9 mouse cellular contexts compared by ENCODE assay signal in the genomic region with DNA sequence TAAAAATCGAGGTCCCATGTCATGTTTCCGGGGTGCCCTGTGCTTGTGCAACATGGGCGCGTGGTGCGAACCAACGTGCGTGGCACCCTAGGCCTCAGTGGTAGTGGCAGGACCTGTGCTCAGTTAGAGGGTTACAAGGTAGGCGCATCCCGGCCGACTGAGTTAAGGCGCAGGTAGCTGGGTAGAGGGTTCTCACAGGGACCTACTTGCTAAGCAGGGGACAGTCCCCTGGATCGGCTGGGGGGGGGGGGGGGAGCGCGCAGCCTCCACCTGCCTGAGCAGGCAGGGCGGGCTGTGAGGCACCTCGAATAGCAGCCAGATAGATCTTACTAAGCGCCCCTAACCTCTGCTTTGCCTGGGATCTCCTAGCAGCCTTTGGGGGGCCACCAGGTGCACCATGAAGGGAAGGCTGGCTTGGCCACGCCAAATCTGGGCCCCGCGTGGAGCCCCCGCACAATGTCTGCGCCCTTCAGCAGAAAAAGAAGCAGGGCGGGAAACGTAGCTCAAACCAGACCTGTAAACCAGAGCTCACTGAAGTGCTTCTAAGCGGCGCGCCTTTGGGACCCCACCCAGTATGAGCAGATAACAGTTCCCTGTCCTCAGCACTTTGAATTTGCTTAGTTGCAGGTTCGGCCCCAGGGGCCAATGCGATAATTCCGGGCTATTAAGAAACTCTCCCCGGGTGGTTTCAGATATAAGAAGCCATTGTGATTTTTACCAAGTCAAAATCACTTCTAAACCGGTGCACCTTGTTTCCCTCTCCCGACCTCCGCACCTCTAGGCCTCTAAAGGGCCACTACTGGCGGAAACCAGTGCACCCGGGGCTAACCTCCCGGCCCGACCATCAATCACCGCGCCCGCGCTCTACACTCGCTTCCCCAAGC. TPM values are rescaled to one million over a fixed set of nuclear protein-coding genes. Genes with fewer than 3 reads are reported as not detected.
A peak's percentile ranks its signal among the peaks of the same experiment; 100 is the strongest.
DNase-seq lines count a peak whose midpoint lies in the region; ATAC-seq and TF ChIP-seq lines count a peak whose summit lies in the region.
"Had no signal": no experiment of that assay in that cellular context is flagged by ENCODE, and none has a peak within 500 bp of the region (broad histone marks: within the 10 kb centered on the region; RNA-seq: fewer than 3 reads in every experiment).

No protein-coding gene starts in this region.

- WGBS in kidney, postnatal 0 days = 2% methylated on average over 39 of the region's 43 CpGs
- WGBS in embryonic facial prominence, embryonic 12.5 days = under 1% methylated on average over 41 of the region's 43 CpGs
- under 1% methylated on average over 41 of the region's 43 CpGs for WGBS in intestine, embryonic 16.5 days
- under 1% methylated on average over 43 of the region's 43 CpGs for WGBS in neural tube, embryonic 13.5 days

- peak overlapping the region; percentile 51 for H3K4me3 ChIP-seq in kidney, postnatal 0 days (replicated peaks; ENCODE audit: low read depth, low read length)
- peak overlapping the region; percentile 62 for H3K4me3 ChIP-seq in embryonic facial prominence, embryonic 12.5 days
- H3K4me3 ChIP-seq in intestine, embryonic 16.5 days (ENCODE audit: low read length) = peak overlapping the region; percentile 52
- peak overlapping the region; percentile 36 for H3K4me3 ChIP-seq in neural tube, embryonic 13.5 days

- ATAC-seq in kidney, postnatal 0 days (replicated peaks; ENCODE audit: low FRiP score, low read depth) = no peak
- ATAC-seq in embryonic facial prominence, embryonic 12.5 days (ENCODE audit: insufficient number of reproducible peaks, insufficient read depth, low FRiP score, low TSS enrichment) = peak; percentile 28; the same call in 1 of the 2 replicates
- peak; percentile 63 for ATAC-seq in intestine, embryonic 16.5 days
- ATAC-seq in neural tube, embryonic 13.5 days (ENCODE audit: low read depth) = peak; percentile 37; the same call in 1 of the 2 replicates
- ATAC-seq in erythroid progenitor cell, adult 5-6 weeks (replicated peaks; ENCODE audit: low FRiP score, poor library complexity, severe bottlenecking) = no peak

- peaks cover 59% of the 10 kb centered on the region for H3K27me3 ChIP-seq in kidney, postnatal 0 days (ENCODE audit: insufficient read depth, low read length)
- H3K27me3 ChIP-seq in embryonic facial prominence, embryonic 12.5 days = peaks cover 83% of the 10 kb centered on the region
- H3K27me3 ChIP-seq in intestine, embryonic 16.5 days (replicated peaks; ENCODE audit: control insufficient read depth, insufficient read depth, low read length) = peaks cover 62% of the 10 kb centered on the region
- peaks cover 100% of the 10 kb centered on the region for H3K27me3 ChIP-seq in neural tube, embryonic 13.5 days

- TF ChIP-seq CTCF in kidney, postnatal 0 days (IDR thresholded peaks at IDR 0.05; ENCODE audit: low read depth) = no peak

- peaks cover 17% of the 10 kb centered on the region; the same call in 1 of the 2 replicates for H3K4me1 ChIP-seq in kidney, postnatal 0 days (replicated peaks; ENCODE audit: insufficient read depth, low read length)
- H3K4me1 ChIP-seq in embryonic facial prominence, embryonic 12.5 days = peaks cover 13% of the 10 kb centered on the region; the same call in 1 of the 2 replicates
- peaks cover 17% of the 10 kb centered on the region for H3K4me1 ChIP-seq in intestine, embryonic 16.5 days (ENCODE audit: control insufficient read depth, insufficient read depth, low read length)
- peaks cover 33% of the 10 kb centered on the region for H3K4me1 ChIP-seq in neural tube, embryonic 13.5 days (replicated peaks)

- peak overlapping the region; percentile 65 for H3K9ac ChIP-seq in kidney, postnatal 0 days (ENCODE audit: low read depth, low read length)
- peak overlapping the region; percentile 91 for H3K9ac ChIP-seq in embryonic facial prominence, embryonic 12.5 days
- peak overlapping the region; percentile 73 for H3K9ac ChIP-seq in intestine, embryonic 16.5 days (ENCODE audit: low read depth, low read length)
- H3K9ac ChIP-seq in neural tube, embryonic 13.5 days = peak overlapping the region; percentile 64

- H3K9me3 ChIP-seq in kidney, postnatal 0 days (replicated peaks; ENCODE audit: low read length) = no peaks in the 10 kb centered on the region
- no peaks in the 10 kb centered on the region for H3K9me3 ChIP-seq in embryonic facial prominence, embryonic 12.5 days
- H3K9me3 ChIP-seq in intestine, embryonic 16.5 days (ENCODE audit: control insufficient read depth, low read length) = no peaks in the 10 kb centered on the region
- no peaks in the 10 kb centered on the region for H3K9me3 ChIP-seq in neural tube, embryonic 13.5 days

- no peak for DNase-seq in kidney, postnatal 0 days (ENCODE audit: low spot score)
- DNase-seq in kidney, postnatal 14 days = no peak
- no peak for DNase-seq in Muller cell, postnatal 12 days (ENCODE audit: inconsistent ontology term)
- DNase-seq in frontal cortex, postnatal 14 days (ENCODE audit: low spot score in 2 of 2) = no peak

- H3K27ac ChIP-seq in kidney, postnatal 0 days = peak overlapping the region; percentile 77
- H3K27ac ChIP-seq in embryonic facial prominence, embryonic 12.5 days = peak overlapping the region; percentile 95
- peak overlapping the region; percentile 94 for H3K27ac ChIP-seq in intestine, embryonic 16.5 days (ENCODE audit: low read length)
- H3K27ac ChIP-seq in neural tube, embryonic 13.5 days (replicated peaks) = peak overlapping the region; percentile 59

- H3K4me2 ChIP-seq in kidney, postnatal 0 days (ENCODE audit: low read length) = peak overlapping the region; percentile 69
- peak overlapping the region; percentile 56 for H3K4me2 ChIP-seq in embryonic facial prominence, embryonic 12.5 days (replicated peaks)
- peak overlapping the region; percentile 76 for H3K4me2 ChIP-seq in intestine, embryonic 16.5 days (ENCODE audit: low read depth, low read length)
- peak overlapping the region; percentile 52 for H3K4me2 ChIP-seq in neural tube, embryonic 13.5 days

- no peaks in the 10 kb centered on the region for H3K36me3 ChIP-seq in kidney, postnatal 0 days (ENCODE audit: insufficient read depth, low read length)
- H3K36me3 ChIP-seq in embryonic facial prominence, embryonic 12.5 days = peaks cover 3% of the 10 kb centered on the region; the same call in 1 of the 2 replicates
- H3K36me3 ChIP-seq in intestine, embryonic 16.5 days (ENCODE audit: control insufficient read depth, insufficient read depth, low read length) = no peaks in the 10 kb centered on the region
- no peaks in the 10 kb centered on the region for H3K36me3 ChIP-seq in neural tube, embryonic 13.5 days

RNA-seq across cellular contexts. Expression of gene Igf2, which starts 6.6 kb away (rescaled TPM):
- polyA plus RNA-seq in kidney, postnatal 0 days (2015; fragmentation: Nextera tagmentation; extraction: Ambion mirVana) = 297 and 337 TPM in 2 replicates
- polyA plus RNA-seq in embryonic facial prominence, embryonic 12.5 days (2016; fragmentation: Nextera tagmentation; extraction: Ambion mirVana) = 701 and 722 TPM in 2 replicates
- polyA plus RNA-seq in intestine, embryonic 16.5 days (2015; fragmentation: Nextera tagmentation; extraction: Ambion mirVana) = 757 and 778 TPM in 2 replicates
- polyA plus RNA-seq in neural tube, embryonic 13.5 days (2015; fragmentation: Nextera tagmentation; extraction: Ambion mirVana) = 203 and 254 TPM in 2 replicates
- not detected in 2 replicates for total RNA-seq in erythroid progenitor cell, adult 5-6 weeks (2015; ENCODE audit: low replicate concordance)
- total RNA-seq in erythroid progenitor cell, adult 5-6 weeks (2017; ENCODE audit: low replicate concordance) = not detected in 2 replicates
- total RNA-seq: megakaryocyte, adult 5-6 weeks had no signal

RNA-seq across cellular contexts. Expression of gene Gm49394, which starts 9.7 kb away (rescaled TPM):
- polyA plus RNA-seq in kidney, postnatal 0 days (2015; fragmentation: Nextera tagmentation; extraction: Ambion mirVana) = not detected in 2 replicates
- 0.04 TPM in 1 of 2 replicates, not detected in the other for polyA plus RNA-seq in embryonic facial prominence, embryonic 12.5 days (2016; fragmentation: Nextera tagmentation; extraction: Ambion mirVana)
- 1.1 and 1.9 TPM in 2 replicates for polyA plus RNA-seq in intestine, embryonic 16.5 days (2015; fragmentation: Nextera tagmentation; extraction: Ambion mirVana)
- polyA plus RNA-seq in neural tube, embryonic 13.5 days (2015; fragmentation: Nextera tagmentation; extraction: Ambion mirVana) = not detected in 2 replicates
- not detected in 2 replicates for total RNA-seq in erythroid progenitor cell, adult 5-6 weeks (2015; ENCODE audit: low replicate concordance)
- not detected in 2 replicates for total RNA-seq in erythroid progenitor cell, adult 5-6 weeks (2017; ENCODE audit: low replicate concordance)
- total RNA-seq: megakaryocyte, adult 5-6 weeks had no signal

Comparison
In these comparisons a context has a peak if more than half of its experiments do, and no peak if none do; other contexts are left out.
1. ATAC-seq: peak in embryonic facial prominence, embryonic 12.5 days (single experiment), intestine, embryonic 16.5 days (single experiment) and neural tube, embryonic 13.5 days (single experiment); none in kidney, postnatal 0 days (single experiment) and erythroid progenitor cell, adult 5-6 weeks (single experiment).
2. Peak in every context shown above with its lines, with median percentiles within 50 percentile points of each other: H3K27ac ChIP-seq, H3K4me2 ChIP-seq, H3K4me3 ChIP-seq and H3K9ac ChIP-seq.